Mouse (Mus musculus): ENCODE data around the gene Mlf2. TPM values are rescaled to one million over a fixed set of nuclear protein-coding genes. Genes with fewer than 3 reads are reported as not detected.

The Mlf2 gene
- polyA plus RNA-seq, 1 experiment, result 547 TPM

DNA sequence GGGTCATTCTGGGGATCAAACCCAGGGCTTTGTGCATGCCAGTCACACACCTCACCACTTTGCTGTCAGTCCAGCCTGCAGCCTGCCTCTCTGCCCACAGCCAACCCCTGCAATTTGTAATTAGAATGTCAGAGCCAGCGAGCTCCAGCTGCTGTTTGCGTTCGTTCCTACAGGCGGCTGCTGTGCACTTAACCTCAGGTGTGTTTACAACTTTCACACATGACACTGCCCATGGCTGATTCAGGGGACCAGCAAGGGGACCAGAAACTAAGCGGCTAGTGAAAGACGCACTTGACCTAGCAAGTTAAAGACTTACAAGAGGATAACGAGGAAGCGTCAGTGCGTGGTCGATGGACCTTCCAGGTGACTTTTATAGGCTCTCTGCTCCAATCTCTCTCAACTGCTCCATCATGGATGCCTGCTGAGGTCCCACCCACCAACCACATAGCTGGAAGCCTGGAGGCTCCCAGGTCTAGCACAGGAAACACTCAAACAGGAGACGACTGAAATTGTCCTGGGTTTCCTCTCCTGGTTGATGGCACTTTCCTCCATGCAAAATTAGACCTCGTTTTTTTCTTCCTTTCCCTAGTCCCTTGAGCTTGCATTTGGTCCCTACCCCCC, 5.9 kb upstream of the Mlf2 start:
- Histone ChIP-seq H3ac (ENCODE audit: control insufficient read depth, insufficient read length, low read depth) (no peak overlapping the region), H3K4me3 (ENCODE audit: insufficient read depth, poor library complexity, severe bottlenecking) (no peak overlapping the region), H3K79me3 (ENCODE audit: low read depth) (no peaks in the 10 kb centered on the region), H3K27me3 (ENCODE audit: control insufficient read depth, insufficient read depth, insufficient read length) (no peaks in the 10 kb centered on the region), H3K36me3 (ENCODE audit: control insufficient read depth, insufficient read depth) (no peaks in the 10 kb centered on the region), H3K79me2 (ENCODE audit: control insufficient read depth, insufficient read depth) (no peaks in the 10 kb centered on the region)
- TF ChIP-seq CEBPB (IDR thresholded peaks at IDR 0.05; ENCODE audit: low read depth) (no peak), USF1 (IDR thresholded peaks at IDR 0.05; ENCODE audit: low read depth) (no peak), FOSL1 (IDR thresholded peaks at IDR 0.05; ENCODE audit: insufficient read depth, low read length, poor library complexity, severe bottlenecking) (no peak), MYOD1 (IDR thresholded peaks at IDR 0.05; ENCODE audit: control insufficient read depth, insufficient read length, low read depth) (no peak), CTCF (IDR thresholded peaks at IDR 0.05; ENCODE audit: control insufficient read depth, insufficient read depth, insufficient read length) (no peak), MAX (IDR thresholded peaks at IDR 0.05) (no peak), MYOG (IDR thresholded peaks at IDR 0.05; ENCODE audit: control insufficient read depth, extremely low read depth, insufficient read length) (no peak)

DNA sequence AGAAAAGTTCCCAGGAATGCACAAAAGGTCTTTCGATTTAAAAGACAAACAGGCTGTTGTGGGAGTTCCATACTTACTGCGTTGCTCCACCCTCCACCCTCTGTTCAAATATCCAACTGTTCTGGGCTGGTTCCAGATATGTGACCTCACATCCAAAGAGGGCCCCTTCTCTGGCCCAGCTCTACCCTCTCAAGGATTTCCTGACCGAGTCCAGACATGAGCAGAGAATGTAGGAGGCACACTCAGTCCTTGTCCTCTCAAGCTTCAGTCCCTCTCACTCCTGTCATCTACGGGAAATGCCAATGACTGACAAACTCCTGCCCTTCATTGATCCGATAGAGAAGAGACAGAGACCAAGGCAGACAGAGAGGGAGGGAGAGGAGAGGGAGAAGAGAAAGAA, 5.2 kb upstream of the Mlf2 start:
- no peaks in the 10 kb centered on the region for H3K27me3 ChIP-seq (ENCODE audit: control insufficient read depth, insufficient read depth, insufficient read length)
- TF ChIP-seq MYOD1 (IDR thresholded peaks at IDR 0.05; ENCODE audit: control insufficient read depth, insufficient read length, low read depth), result no peak
- no peak for TF ChIP-seq USF1 (IDR thresholded peaks at IDR 0.05; ENCODE audit: low read depth)
- no peak overlapping the region for H3K4me3 ChIP-seq (ENCODE audit: insufficient read depth, poor library complexity, severe bottlenecking)
- no peak overlapping the region for H3ac ChIP-seq (ENCODE audit: control insufficient read depth, insufficient read length, low read depth)
- no peaks in the 10 kb centered on the region for H3K79me2 ChIP-seq (ENCODE audit: control insufficient read depth, insufficient read depth)
- no peaks in the 10 kb centered on the region for H3K36me3 ChIP-seq (ENCODE audit: control insufficient read depth, insufficient read depth)
- no peaks in the 10 kb centered on the region for H3K79me3 ChIP-seq (ENCODE audit: low read depth)

- H3K79me2 ChIP-seq (ENCODE audit: control insufficient read depth, insufficient read depth), result peaks cover 40% of the 10 kb centered on the region
- H3K79me3 ChIP-seq (ENCODE audit: low read depth), result peaks cover 23% of the 10 kb centered on the region
- H3K4me3 ChIP-seq (ENCODE audit: insufficient read depth, poor library complexity, severe bottlenecking), result peak overlapping the region; percentile 16
- peaks cover 29% of the 10 kb centered on the region for H3K36me3 ChIP-seq (ENCODE audit: control insufficient read depth, insufficient read depth)
- peak overlapping the region; percentile 28 for H3ac ChIP-seq (ENCODE audit: control insufficient read depth, insufficient read length, low read depth)
- TF ChIP-seq MYOG (IDR thresholded peaks at IDR 0.05; ENCODE audit: control insufficient read depth, extremely low read depth, insufficient read length) (no peak), MYOD1 (IDR thresholded peaks at IDR 0.05; ENCODE audit: control insufficient read depth, insufficient read length, low read depth) (no peak)
- no peaks in the 10 kb centered on the region for H3K27me3 ChIP-seq (ENCODE audit: control insufficient read depth, insufficient read depth, insufficient read length)
Measured at GRCm38 (mm10) chr6:124930231-124930630, 955 bp upstream of the Mlf2 start.

DNA sequence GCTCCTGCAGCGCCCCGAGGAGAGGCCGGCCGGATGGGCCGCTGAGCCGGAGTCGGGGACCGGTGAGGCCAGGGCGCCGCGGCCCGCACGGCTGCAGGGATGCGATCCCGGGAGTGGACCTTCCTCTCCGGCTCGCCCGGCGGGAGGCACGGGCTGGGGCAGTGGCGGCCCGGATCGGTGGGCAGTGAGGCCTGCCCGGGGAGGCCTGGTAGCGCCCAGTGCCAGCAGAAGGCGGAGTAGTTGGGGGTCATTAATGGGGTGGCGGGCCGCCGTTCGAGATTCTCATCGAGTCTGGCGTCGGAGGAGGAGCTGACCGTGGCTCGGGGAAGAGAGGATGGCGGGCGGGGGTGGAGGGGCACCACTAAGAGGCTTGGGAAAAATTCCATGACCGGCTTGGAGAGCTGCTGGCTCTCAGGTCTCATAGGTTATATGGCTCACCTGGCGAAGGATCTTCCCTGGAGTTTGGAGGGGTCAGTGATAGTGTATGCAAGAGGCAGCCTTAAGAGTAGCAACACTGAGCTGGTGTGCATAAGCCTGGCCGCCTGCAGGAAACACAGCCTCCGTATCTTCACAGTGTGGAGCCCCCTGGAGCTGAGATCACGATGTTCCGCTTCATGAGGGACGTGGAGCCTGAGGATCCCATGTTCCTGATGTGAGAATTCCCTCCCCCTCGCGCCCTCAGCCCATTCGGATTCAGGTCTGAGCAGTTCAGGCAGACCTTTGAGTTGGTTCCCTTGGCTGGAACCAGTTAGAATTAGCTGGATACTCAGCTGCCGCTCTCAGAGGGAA, 533 bp downstream of the Mlf2 start:
- Histone ChIP-seq H3K79me3 (ENCODE audit: low read depth) (peaks cover 24% of the 10 kb centered on the region), H3K4me3 (ENCODE audit: insufficient read depth, poor library complexity, severe bottlenecking) (peak overlapping the region; percentile 79), H3ac (ENCODE audit: control insufficient read depth, insufficient read length, low read depth) (peak overlapping the region; percentile 90), H3K36me3 (ENCODE audit: control insufficient read depth, insufficient read depth) (peaks cover 43% of the 10 kb centered on the region), H3K27me3 (ENCODE audit: control insufficient read depth, insufficient read depth, insufficient read length) (no peaks in the 10 kb centered on the region), H3K79me2 (ENCODE audit: control insufficient read depth, insufficient read depth) (peaks cover 41% of the 10 kb centered on the region)
- TF ChIP-seq USF1 (IDR thresholded peaks at IDR 0.05; ENCODE audit: low read depth), result no peak
- no peak for TF ChIP-seq MYOG (IDR thresholded peaks at IDR 0.05; ENCODE audit: control insufficient read depth, extremely low read depth, insufficient read length)
- no peak for TF ChIP-seq CEBPB (IDR thresholded peaks at IDR 0.05; ENCODE audit: low read depth)
- no peak for TF ChIP-seq MYOD1 (IDR thresholded peaks at IDR 0.05; ENCODE audit: control insufficient read depth, insufficient read length, low read depth)
- TF ChIP-seq CTCF (IDR thresholded peaks at IDR 0.05; ENCODE audit: control insufficient read depth, insufficient read depth, insufficient read length), result no peak
- TF ChIP-seq FOSL1 (IDR thresholded peaks at IDR 0.05; ENCODE audit: insufficient read depth, low read length, poor library complexity, severe bottlenecking), result no peak

GRCm38 (mm10) chr6:124932314-124932695, 1.1 kb downstream of the Mlf2 start:
- Histone ChIP-seq H3ac (ENCODE audit: control insufficient read depth, insufficient read length, low read depth) (peak overlapping the region; percentile 90), H3K27me3 (ENCODE audit: control insufficient read depth, insufficient read depth, insufficient read length) (no peaks in the 10 kb centered on the region), H3K79me3 (ENCODE audit: low read depth) (peaks cover 24% of the 10 kb centered on the region), H3K4me3 (ENCODE audit: insufficient read depth, poor library complexity, severe bottlenecking) (peak overlapping the region; percentile 79), H3K79me2 (ENCODE audit: control insufficient read depth, insufficient read depth) (peaks cover 41% of the 10 kb centered on the region), H3K36me3 (ENCODE audit: control insufficient read depth, insufficient read depth) (peaks cover 47% of the 10 kb centered on the region)
- TF ChIP-seq CEBPB (IDR thresholded peaks at IDR 0.05; ENCODE audit: low read depth) (no peak), CTCF (IDR thresholded peaks at IDR 0.05; ENCODE audit: control insufficient read depth, insufficient read depth, insufficient read length) (no peak), MAX (IDR thresholded peaks at IDR 0.05) (no peak), USF1 (IDR thresholded peaks at IDR 0.05; ENCODE audit: low read depth) (no peak), MYOD1 (IDR thresholded peaks at IDR 0.05; ENCODE audit: control insufficient read depth, insufficient read length, low read depth) (no peak), MYOG (IDR thresholded peaks at IDR 0.05; ENCODE audit: control insufficient read depth, extremely low read depth, insufficient read length) (no peak), FOSL1 (IDR thresholded peaks at IDR 0.05; ENCODE audit: insufficient read depth, low read length, poor library complexity, severe bottlenecking) (no peak)

DNA sequence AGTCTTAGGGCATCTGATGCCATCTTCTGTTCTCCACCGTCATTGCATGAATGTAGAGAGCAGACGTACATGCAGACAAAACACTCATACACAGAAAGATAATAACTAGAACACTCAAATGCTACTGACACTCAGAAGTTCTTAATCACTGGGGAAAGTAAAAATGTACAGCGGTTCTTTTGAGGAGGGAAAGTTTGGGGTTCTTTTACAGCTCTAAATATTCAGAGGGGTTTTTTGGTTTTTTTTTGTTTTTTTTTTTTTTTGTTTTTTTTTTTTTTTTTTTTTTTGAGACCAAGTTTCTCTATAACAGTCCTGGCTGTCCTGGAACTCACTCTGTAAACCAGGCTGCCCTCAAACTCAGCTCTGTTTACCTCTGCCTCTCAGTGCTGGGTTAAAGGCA, 1.9 kb downstream of the Mlf2 start:
- H3K36me3 ChIP-seq (ENCODE audit: control insufficient read depth, insufficient read depth), result peaks cover 55% of the 10 kb centered on the region
- H3K79me2 ChIP-seq (ENCODE audit: control insufficient read depth, insufficient read depth), result peaks cover 41% of the 10 kb centered on the region
- peaks cover 24% of the 10 kb centered on the region for H3K79me3 ChIP-seq (ENCODE audit: low read depth)
- no peak overlapping the region for H3K4me3 ChIP-seq (ENCODE audit: insufficient read depth, poor library complexity, severe bottlenecking)
- H3ac ChIP-seq (ENCODE audit: control insufficient read depth, insufficient read length, low read depth), result no peak overlapping the region
- TF ChIP-seq FOSL1 (IDR thresholded peaks at IDR 0.05; ENCODE audit: insufficient read depth, low read length, poor library complexity, severe bottlenecking) (no peak), CTCF (IDR thresholded peaks at IDR 0.05; ENCODE audit: control insufficient read depth, insufficient read depth, insufficient read length) (no peak), MYOG (IDR thresholded peaks at IDR 0.05; ENCODE audit: control insufficient read depth, extremely low read depth, insufficient read length) (no peak), CEBPB (IDR thresholded peaks at IDR 0.05; ENCODE audit: low read depth) (no peak), USF1 (IDR thresholded peaks at IDR 0.05; ENCODE audit: low read depth) (no peak), MYOD1 (IDR thresholded peaks at IDR 0.05; ENCODE audit: control insufficient read depth, insufficient read length, low read depth) (no peak), MAX (IDR thresholded peaks at IDR 0.05) (no peak)
- no peaks in the 10 kb centered on the region for H3K27me3 ChIP-seq (ENCODE audit: control insufficient read depth, insufficient read depth, insufficient read length)
